Mouse (Mus musculus) adrenal gland, postnatal 4 days (tissue): ENCODE data around the gene 1700028P14Rik. TPM values are rescaled to one million over a fixed set of nuclear protein-coding genes. Genes with fewer than 3 reads are reported as not detected.

Experiments
- total RNA-seq, 2 experiments: library from RNA; stranded (reverse); gene quantifications; 2 replicates each; pipeline ENCODE4 v1.2.3; 2021

1700028P14Rik gene
- total RNA-seq, 2 experiments from 2014 or later, result not detected

Other genes with a start within 250 kb of the 1700028P14Rik start
- gene Mamdc2, start 204.4 kb downstream of the 1700028P14Rik start, total RNA-seq, result 1 to 10 TPM; 1.3 to 1.4 TPM
- gene Ptar1, start 34.6 kb upstream of the 1700028P14Rik start, total RNA-seq, result 10 to 100 TPM; 28.0 to 29.4 TPM
- gene Apba1, start 106.1 kb upstream of the 1700028P14Rik start, total RNA-seq, result 10 to 100 TPM; 11.3 to 14.7 TPM